Mouse (Mus musculus) lung, postnatal 14 days (tissue): Measurements from ENCODE around the gene Luc7l2.

ENCODE experiments used
- DNase-seq: peaks from one replicate; pipeline ENCODE4 v3.0.0; 2021

Luc7l2 gene

GRCm38 (mm10) chr6:38580112-38580857 lies 29.2 kb downstream of the Luc7l2 start:
- no peak for DNase-seq

GRCm38 (mm10) chr6:38581711-38582110 lies 30.6 kb downstream of the Luc7l2 start:
- no peak for DNase-seq

GRCm38 (mm10) chr6:38597481-38597880 lies 46.3 kb downstream of the Luc7l2 start:
- no peak for DNase-seq

- DNase-seq, result no peak
Measured at GRCm38 (mm10) chr6:38609892-38610291, 58.8 kb downstream of the Luc7l2 start.

- DNase-seq, result no peak
Measured at GRCm38 (mm10) chr6:38622406-38622805, 71.3 kb downstream of the Luc7l2 start.

GRCm38 (mm10) chr6:38623457-38623856 lies 72.3 kb downstream of the Luc7l2 start:
- DNase-seq, result no peak

GRCm38 (mm10) chr6:38624439-38624838 lies 73.3 kb downstream of the Luc7l2 start:
- no peak for DNase-seq

GRCm38 (mm10) chr6:38626086-38626485 lies 75.0 kb downstream of the Luc7l2 start:
- no peak for DNase-seq

GRCm38 (mm10) chr6:38627081-38627480 lies 75.9 kb downstream of the Luc7l2 start:
- no peak for DNase-seq

GRCm38 (mm10) chr6:38627486-38627885 lies 76.4 kb downstream of the Luc7l2 start:
- DNase-seq, result no peak

- no peak for DNase-seq
Measured at GRCm38 (mm10) chr6:38629556-38629955, 78.4 kb downstream of the Luc7l2 start.

- no peak for DNase-seq
Measured at GRCm38 (mm10) chr6:38632826-38633225, 81.7 kb downstream of the Luc7l2 start.

- DNase-seq, result no peak
Measured at GRCm38 (mm10) chr6:38634461-38634860, 83.3 kb downstream of the Luc7l2 start.

- peak; percentile 51 for DNase-seq
Measured at GRCm38 (mm10) chr6:38635941-38636851, 85.1 kb downstream of the Luc7l2 start.

- DNase-seq, result peak; percentile 71
Measured at GRCm38 (mm10) chr6:38636852-38637618, 85.9 kb downstream of the Luc7l2 start, which contains the start of gene Klrg2. Gene Klrg2 (minus strand): TSS chr6:38637242.

- no peak for DNase-seq
Measured at GRCm38 (mm10) chr6:38640401-38640800, 89.3 kb downstream of the Luc7l2 start.

GRCm38 (mm10) chr6:38641228-38641627 lies 90.1 kb downstream of the Luc7l2 start:
- DNase-seq, result no peak

GRCm38 (mm10) chr6:38641645-38642044 lies 90.5 kb downstream of the Luc7l2 start:
- no peak for DNase-seq

- DNase-seq, result no peak
Measured at GRCm38 (mm10) chr6:38642593-38642992, 91.5 kb downstream of the Luc7l2 start.

- no peak for DNase-seq
Measured at GRCm38 (mm10) chr6:38643039-38643438, 91.9 kb downstream of the Luc7l2 start.

GRCm38 (mm10) chr6:38649545-38649944 lies 98.4 kb downstream of the Luc7l2 start:
- DNase-seq, result peak; percentile 30

GRCm38 (mm10) chr6:38650263-38650937 lies 99.3 kb downstream of the Luc7l2 start:
- DNase-seq, result peak; percentile 78
